Mouse (Mus musculus): ENCODE data around the gene Hs6st1. TPM values are rescaled to one million over a fixed set of nuclear protein-coding genes. Genes with fewer than 3 reads are reported as not detected.
"Not testable (repeated sequence)": the region's sequence is repeated elsewhere in the genome, so short reads cannot be mapped to it uniquely, and the experiment has no call there.

The Hs6st1 gene
- 3.2 and 3.8 TPM in 2 replicates for polyA plus RNA-seq (2015; fragmentation: Nextera tagmentation; extraction: Ambion mirVana)

DNA sequence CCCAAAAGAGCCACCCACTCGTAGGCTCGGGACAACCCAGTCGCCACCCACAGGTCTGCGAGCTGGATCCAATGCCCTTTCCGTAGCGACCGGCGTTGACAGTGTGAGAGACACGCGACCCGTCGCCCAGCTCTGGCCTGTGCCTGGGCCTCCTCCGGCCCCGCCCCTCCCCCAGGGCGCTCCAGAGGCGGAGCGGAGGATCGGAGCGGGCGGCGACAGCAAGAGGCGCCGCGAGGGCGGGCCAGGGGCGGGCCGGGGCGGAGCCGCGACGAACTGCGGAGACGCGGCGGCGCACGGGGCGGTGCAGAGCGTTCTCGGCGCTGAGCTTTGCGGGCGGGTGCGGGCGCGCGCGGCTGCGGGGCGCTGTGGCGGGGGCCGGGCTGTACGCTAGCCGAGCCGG, at the start of gene Hs6st1:
TSS of gene Hs6st1 (plus strand) at position 325 of the 400 bp plus-strand sequence.
- Histone ChIP-seq H3K4me1 (ENCODE audit: control insufficient read depth, insufficient read depth, low read length) (peaks cover 53% of the 10 kb centered on the region), H3K4me3 (ENCODE audit: low read length) (peak within 1 kb of the TSS; percentile 69), H3K9me3 (replicated peaks; ENCODE audit: control insufficient read depth, low read length) (no peaks in the 10 kb centered on the region), H3K36me3 (ENCODE audit: control insufficient read depth, insufficient read depth) (no peaks in the 10 kb centered on the region), H3K27ac (ENCODE audit: low read length) (peak within 1 kb of the TSS; percentile 40), H3K4me2 (ENCODE audit: low read depth, low read length) (peak within 1 kb of the TSS; percentile 95), H3K9ac (ENCODE audit: low read length) (peak within 1 kb of the TSS; percentile 77), H3K27me3 (ENCODE audit: control insufficient read depth, insufficient read depth, low read length) (no peaks in the 10 kb centered on the region)
- under 1% methylated on average over 44 of the region's 55 CpGs for WGBS
- peak; percentile 93 for ATAC-seq (replicated peaks; ENCODE audit: extremely low read depth, insufficient read depth, low FRiP score)

DNA sequence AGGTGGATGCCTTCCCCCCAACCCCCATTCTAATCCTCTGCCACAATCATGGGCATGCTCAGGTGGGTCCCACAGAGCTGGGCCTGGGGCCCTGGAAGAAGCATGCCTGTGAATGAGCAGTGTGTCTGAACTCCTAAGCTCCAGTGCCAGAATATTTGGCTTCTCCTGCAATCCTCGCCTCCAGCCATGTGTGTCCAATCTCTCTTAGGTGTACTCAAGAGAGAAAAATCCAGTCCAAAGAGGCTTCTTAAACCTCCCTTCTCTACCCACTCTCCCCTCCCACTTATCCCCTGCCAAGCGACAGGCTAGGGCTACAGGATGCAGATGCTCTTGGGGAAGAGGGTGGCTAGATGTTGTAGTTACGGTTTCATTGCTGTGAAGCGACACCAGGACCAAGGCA, 49.6 kb upstream of the Hs6st1 start:
- no peak overlapping the region for H3K4me3 ChIP-seq (ENCODE audit: low read length)
- H3K27me3 ChIP-seq (ENCODE audit: control insufficient read depth, insufficient read depth, low read length) = no peaks in the 10 kb centered on the region
- no peak overlapping the region for H3K9ac ChIP-seq (ENCODE audit: low read length)
- H3K4me1 ChIP-seq (ENCODE audit: control insufficient read depth, insufficient read depth, low read length) = peaks cover 20% of the 10 kb centered on the region
- 0 out of 2 replicates have a peak, but pooled peaks cover 3% of the 10 kb centered on the region for H3K9me3 ChIP-seq (replicated peaks; ENCODE audit: control insufficient read depth, low read length)
- WGBS = 96% methylated on average over 4 of the region's 4 CpGs
- no peaks in the 10 kb centered on the region for H3K36me3 ChIP-seq (ENCODE audit: control insufficient read depth, insufficient read depth)
- H3K27ac ChIP-seq (ENCODE audit: low read length) = no peak overlapping the region
- no peak overlapping the region for H3K4me2 ChIP-seq (ENCODE audit: low read depth, low read length)
- no peak for ATAC-seq (replicated peaks; ENCODE audit: extremely low read depth, insufficient read depth, low FRiP score)

DNA sequence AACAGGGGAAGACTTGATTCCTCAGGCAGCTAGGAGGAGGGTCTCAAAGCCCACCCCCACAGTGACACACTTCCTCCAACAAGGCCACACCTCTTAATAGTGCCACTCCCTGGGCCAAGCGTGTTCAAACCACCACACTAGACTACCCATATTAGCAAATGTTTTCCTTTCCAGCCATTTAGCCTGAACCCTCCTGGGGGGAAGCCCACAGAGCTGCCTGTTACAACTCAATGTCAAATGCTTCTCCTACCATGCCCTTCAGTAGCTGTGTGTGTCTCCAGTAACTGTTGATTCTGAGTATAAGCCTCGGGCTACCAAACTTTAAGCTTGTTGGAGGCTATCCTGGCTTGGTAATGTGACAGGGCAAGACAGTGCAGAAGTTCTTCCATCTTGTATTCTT, 49.0 kb upstream of the Hs6st1 start:
- Histone ChIP-seq H3K27me3 (ENCODE audit: control insufficient read depth, insufficient read depth, low read length) (no peaks in the 10 kb centered on the region), H3K27ac (ENCODE audit: low read length) (no peak overlapping the region), H3K4me2 (ENCODE audit: low read depth, low read length) (no peak overlapping the region), H3K36me3 (ENCODE audit: control insufficient read depth, insufficient read depth) (no peaks in the 10 kb centered on the region), H3K4me3 (ENCODE audit: low read length) (no peak overlapping the region), H3K9me3 (replicated peaks; ENCODE audit: control insufficient read depth, low read length) (0 out of 2 replicates have a peak, but pooled peaks cover 3% of the 10 kb centered on the region), H3K4me1 (ENCODE audit: control insufficient read depth, insufficient read depth, low read length) (peaks cover 20% of the 10 kb centered on the region), H3K9ac (ENCODE audit: low read length) (no peak overlapping the region)
- 92% methylated on average over 2 of the region's 2 CpGs for WGBS
- ATAC-seq (replicated peaks; ENCODE audit: extremely low read depth, insufficient read depth, low FRiP score) = no peak

DNA sequence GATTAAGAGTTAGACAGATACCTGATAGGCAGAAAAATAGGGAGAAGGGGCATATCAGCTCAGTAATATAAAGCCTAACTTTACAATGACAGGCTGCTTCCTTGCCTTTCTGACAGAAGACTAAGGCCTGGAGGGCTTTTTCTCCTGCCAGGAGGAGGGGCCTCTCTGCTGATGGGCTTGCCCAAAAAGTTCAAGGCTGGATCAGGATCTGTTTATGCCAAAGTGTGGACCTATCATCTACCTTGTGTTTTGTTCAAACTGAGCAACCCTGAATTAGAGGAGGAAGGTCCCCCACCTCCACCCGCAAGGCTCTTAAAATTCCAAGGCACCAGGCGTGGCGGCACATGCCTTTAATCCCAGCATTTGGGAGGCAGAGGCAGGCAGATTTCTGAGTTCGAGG, 47.9 kb upstream of the Hs6st1 start:
- Histone ChIP-seq H3K4me2 (ENCODE audit: low read depth, low read length) (no peak overlapping the region), H3K9me3 (replicated peaks; ENCODE audit: control insufficient read depth, low read length) (0 out of 2 replicates have a peak, but pooled peaks cover 3% of the 10 kb centered on the region), H3K4me1 (ENCODE audit: control insufficient read depth, insufficient read depth, low read length) (peaks cover 20% of the 10 kb centered on the region), H3K4me3 (ENCODE audit: low read length) (no peak overlapping the region), H3K9ac (ENCODE audit: low read length) (no peak overlapping the region), H3K36me3 (ENCODE audit: control insufficient read depth, insufficient read depth) (no peaks in the 10 kb centered on the region), H3K27me3 (ENCODE audit: control insufficient read depth, insufficient read depth, low read length) (no peaks in the 10 kb centered on the region), H3K27ac (ENCODE audit: low read length) (no peak overlapping the region)
- ATAC-seq (replicated peaks; ENCODE audit: extremely low read depth, insufficient read depth, low FRiP score) = no peak
- WGBS = 86% methylated on average over 4 of the region's 4 CpGs

DNA sequence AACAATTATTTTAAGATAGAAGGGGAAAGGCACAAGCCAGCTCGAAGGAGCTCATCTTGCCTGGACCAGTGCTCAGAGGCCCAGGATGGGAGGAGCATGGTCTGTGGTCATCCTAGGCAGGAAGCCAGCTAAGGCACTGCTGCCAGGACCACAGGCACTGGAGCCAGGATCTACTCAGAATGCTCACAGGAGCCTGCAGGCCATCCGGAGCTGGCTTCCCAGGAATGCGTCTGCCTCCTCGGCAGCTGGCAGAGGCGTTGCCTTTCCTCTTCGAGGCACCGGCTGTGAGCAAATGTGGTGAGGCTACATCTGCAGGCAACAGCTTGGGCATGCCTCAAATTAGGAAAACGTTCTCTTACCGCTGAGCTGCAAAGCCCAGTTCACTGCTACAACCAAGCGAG, 37.8 kb upstream of the Hs6st1 start:
- peak; percentile 93 for ATAC-seq (replicated peaks; ENCODE audit: extremely low read depth, insufficient read depth, low FRiP score)
- Histone ChIP-seq H3K9ac (ENCODE audit: low read length) (no peak overlapping the region), H3K36me3 (ENCODE audit: control insufficient read depth, insufficient read depth) (no peaks in the 10 kb centered on the region), H3K4me2 (ENCODE audit: low read depth, low read length) (peak overlapping the region; percentile 24; the same call in 1 of the 2 replicates), H3K9me3 (replicated peaks; ENCODE audit: control insufficient read depth, low read length) (no peaks in the 10 kb centered on the region), H3K4me1 (ENCODE audit: control insufficient read depth, insufficient read depth, low read length) (peaks cover 10% of the 10 kb centered on the region), H3K27me3 (ENCODE audit: control insufficient read depth, insufficient read depth, low read length) (no peaks in the 10 kb centered on the region), H3K27ac (ENCODE audit: low read length) (peak overlapping the region; percentile 60), H3K4me3 (ENCODE audit: low read length) (no peak overlapping the region)
- WGBS = 9% methylated on average over 10 of the region's 10 CpGs

DNA sequence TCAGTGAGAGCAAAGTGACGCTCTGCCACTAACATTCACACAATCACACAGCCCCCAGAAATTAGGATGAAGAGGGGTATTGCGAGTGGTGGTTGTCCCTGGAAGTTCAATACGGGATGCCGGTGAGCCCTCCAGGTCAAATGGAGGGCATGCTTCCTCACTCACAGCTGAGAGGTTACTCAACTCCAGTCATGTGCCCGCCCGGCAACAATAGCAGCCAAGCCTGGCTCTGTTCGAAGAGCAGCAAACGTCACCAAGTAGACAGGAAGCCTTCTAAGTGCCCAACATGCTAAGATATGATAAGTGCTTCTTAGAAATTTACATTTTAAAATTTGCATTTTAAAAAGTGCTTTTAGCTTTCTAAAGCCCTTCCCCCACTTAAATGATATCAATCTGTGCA, 29.4 kb upstream of the Hs6st1 start:
- Histone ChIP-seq H3K9me3 (replicated peaks; ENCODE audit: control insufficient read depth, low read length) (peaks cover 5% of the 10 kb centered on the region), H3K27me3 (ENCODE audit: control insufficient read depth, insufficient read depth, low read length) (no peaks in the 10 kb centered on the region), H3K4me3 (ENCODE audit: low read length) (no peak overlapping the region), H3K4me2 (ENCODE audit: low read depth, low read length) (no peak overlapping the region), H3K27ac (ENCODE audit: low read length) (no peak overlapping the region), H3K36me3 (ENCODE audit: control insufficient read depth, insufficient read depth) (no peaks in the 10 kb centered on the region), H3K4me1 (ENCODE audit: control insufficient read depth, insufficient read depth, low read length) (no peaks in the 10 kb centered on the region), H3K9ac (ENCODE audit: low read length) (no peak overlapping the region)
- WGBS = 66% methylated on average over 8 of the region's 8 CpGs
- ATAC-seq (replicated peaks; ENCODE audit: extremely low read depth, insufficient read depth, low FRiP score) = no peak

DNA sequence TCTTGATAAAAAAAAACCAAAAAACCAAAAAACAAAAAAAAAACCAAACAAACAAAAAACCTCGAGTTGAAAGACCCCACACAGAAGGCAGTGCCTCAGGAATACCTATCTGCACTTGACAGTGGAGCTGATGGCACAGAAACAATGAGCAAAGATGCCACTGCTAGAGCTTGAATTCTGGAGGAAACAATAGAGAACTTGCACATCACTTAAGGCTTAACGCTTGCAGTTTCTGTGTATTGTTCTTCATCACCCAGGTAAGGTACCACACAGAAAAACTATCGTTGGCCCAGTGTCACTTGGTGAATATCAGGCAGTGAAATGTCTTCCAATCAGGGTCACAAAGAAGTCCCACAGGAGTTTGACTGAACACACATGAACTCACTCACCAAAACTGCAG, 26.1 kb upstream of the Hs6st1 start:
- H3K36me3 ChIP-seq (ENCODE audit: control insufficient read depth, insufficient read depth) = no peaks in the 10 kb centered on the region
- H3K4me1 ChIP-seq (ENCODE audit: control insufficient read depth, insufficient read depth, low read length) = no peaks in the 10 kb centered on the region
- H3K27me3 ChIP-seq (ENCODE audit: control insufficient read depth, insufficient read depth, low read length) = no peaks in the 10 kb centered on the region
- H3K9me3 ChIP-seq (replicated peaks; ENCODE audit: control insufficient read depth, low read length) = peaks cover 5% of the 10 kb centered on the region
- H3K4me2 ChIP-seq (ENCODE audit: low read depth, low read length) = no peak overlapping the region
- no peak overlapping the region for H3K9ac ChIP-seq (ENCODE audit: low read length)
- no peak overlapping the region for H3K4me3 ChIP-seq (ENCODE audit: low read length)
- 76% methylated on average over 3 of the region's 3 CpGs for WGBS
- no peak overlapping the region for H3K27ac ChIP-seq (ENCODE audit: low read length)
- no peak for ATAC-seq (replicated peaks; ENCODE audit: extremely low read depth, insufficient read depth, low FRiP score)

DNA sequence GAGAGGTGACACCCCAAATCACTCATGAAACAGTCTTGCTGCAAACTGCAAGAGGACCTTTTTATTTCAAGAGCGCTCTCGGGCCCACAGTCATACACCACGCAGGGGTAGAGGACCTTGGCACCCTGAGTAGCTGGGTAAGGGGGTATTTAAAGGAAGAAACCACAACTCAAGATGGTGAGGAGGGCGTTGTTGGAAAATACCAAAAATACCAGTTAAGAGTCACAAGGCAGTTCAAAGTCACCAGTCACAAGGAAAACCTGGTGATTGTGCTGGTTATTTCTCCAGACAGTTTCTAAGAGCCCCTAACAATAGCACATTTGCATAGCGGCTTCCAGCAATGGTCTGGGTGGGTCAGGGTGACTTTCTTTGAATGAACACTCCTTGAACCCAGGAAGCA, 24.4 kb upstream of the Hs6st1 start:
- not testable (repeated sequence) for H3K4me1 ChIP-seq (ENCODE audit: control insufficient read depth, insufficient read depth, low read length); H3K9me3 ChIP-seq (replicated peaks; ENCODE audit: control insufficient read depth, low read length); H3K9ac ChIP-seq (ENCODE audit: low read length); H3K27ac ChIP-seq (ENCODE audit: low read length); H3K4me3 ChIP-seq (ENCODE audit: low read length); ATAC-seq (replicated peaks; ENCODE audit: extremely low read depth, insufficient read depth, low FRiP score); H3K4me2 ChIP-seq (ENCODE audit: low read depth, low read length); H3K27me3 ChIP-seq (ENCODE audit: control insufficient read depth, insufficient read depth, low read length); H3K36me3 ChIP-seq (ENCODE audit: control insufficient read depth, insufficient read depth)
- 95% methylated on average over 5 of the region's 5 CpGs for WGBS

DNA sequence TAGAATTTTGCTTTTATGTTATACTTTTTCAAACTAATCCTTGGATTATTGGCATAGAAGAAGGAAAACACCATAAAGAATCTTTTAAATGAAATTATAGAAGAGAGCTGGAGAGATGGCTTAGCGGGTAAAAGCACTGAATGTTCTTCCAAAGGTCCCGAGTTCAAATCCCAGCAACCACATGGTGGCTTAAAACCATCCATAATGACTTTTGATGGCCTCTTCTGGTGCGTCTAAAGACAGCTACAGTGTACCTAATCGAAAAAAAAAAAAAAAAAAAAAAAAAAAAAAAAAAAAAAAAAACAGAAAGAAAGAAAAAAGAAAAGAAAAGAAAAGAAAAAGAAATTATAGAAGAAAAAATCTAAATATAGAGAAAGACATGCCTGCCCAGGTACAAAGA, 23.9 kb upstream of the Hs6st1 start:
- Histone ChIP-seq H3K9me3 (replicated peaks; ENCODE audit: control insufficient read depth, low read length) (peaks cover 5% of the 10 kb centered on the region), H3K4me3 (ENCODE audit: low read length) (no peak overlapping the region), H3K36me3 (ENCODE audit: control insufficient read depth, insufficient read depth) (no peaks in the 10 kb centered on the region), H3K9ac (ENCODE audit: low read length) (no peak overlapping the region), H3K4me1 (ENCODE audit: control insufficient read depth, insufficient read depth, low read length) (no peaks in the 10 kb centered on the region), H3K4me2 (ENCODE audit: low read depth, low read length) (no peak overlapping the region), H3K27me3 (ENCODE audit: control insufficient read depth, insufficient read depth, low read length) (no peaks in the 10 kb centered on the region), H3K27ac (ENCODE audit: low read length) (no peak overlapping the region)
- 92% methylated on average over 4 of the region's 4 CpGs for WGBS
- ATAC-seq (replicated peaks; ENCODE audit: extremely low read depth, insufficient read depth, low FRiP score) = no peak
